Mouse (Mus musculus): Measurements from ENCODE around the gene Serpina1e. TPM values are rescaled to one million over a fixed set of nuclear protein-coding genes. Genes with fewer than 3 reads are reported as not detected.
"Not testable (repeated sequence)": the region's sequence is repeated elsewhere in the genome, so short reads cannot be mapped to it uniquely, and the experiment has no call there.

Serpina1e gene
- total RNA-seq, 1 experiment from 2014 or later = not detected

DNA sequence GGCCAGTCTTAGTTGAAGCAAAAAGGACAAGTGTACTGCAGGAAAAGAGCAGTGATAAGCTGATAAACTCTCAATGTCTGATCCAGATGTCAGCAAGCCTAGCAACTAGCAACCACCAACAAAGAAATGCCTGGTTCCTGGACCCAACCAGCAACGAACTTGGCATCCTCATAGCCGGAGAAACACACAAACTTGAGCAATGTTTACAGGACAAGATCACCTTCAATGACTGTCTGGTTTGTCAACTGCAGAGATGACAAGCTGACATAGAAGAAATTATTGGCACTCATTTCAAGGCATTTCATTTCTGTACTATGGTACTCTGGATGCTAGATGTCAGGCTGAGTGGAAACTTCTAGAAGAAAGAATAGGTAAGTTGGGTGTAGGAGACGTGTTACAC is 8.0 kb upstream of the Serpina1e start:
- ATAC-seq (replicated peaks; ENCODE audit: low read depth, poor library complexity, severe bottlenecking) = no peak

DNA sequence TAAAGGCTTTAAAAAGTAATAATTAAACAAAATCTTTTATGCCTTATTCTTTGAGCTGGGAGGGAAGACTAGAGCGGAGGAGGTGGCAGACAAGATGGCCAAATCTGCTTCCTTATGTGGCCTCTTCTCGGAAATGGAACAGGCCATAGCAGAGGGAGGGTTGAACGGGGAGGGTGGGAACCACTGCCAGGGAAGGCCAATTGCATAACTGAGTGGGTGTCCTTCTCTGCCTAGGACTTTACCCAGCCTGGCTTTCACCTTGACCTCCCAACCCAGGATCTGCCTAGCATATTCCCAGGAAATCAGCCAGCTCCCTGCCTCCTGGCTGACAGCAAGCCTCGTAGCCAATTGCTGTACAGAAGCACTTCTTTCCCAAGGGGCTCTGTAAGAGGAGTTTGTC is 4.5 kb upstream of the Serpina1e start:
- ATAC-seq (replicated peaks; ENCODE audit: low read depth, poor library complexity, severe bottlenecking) = no peak

DNA sequence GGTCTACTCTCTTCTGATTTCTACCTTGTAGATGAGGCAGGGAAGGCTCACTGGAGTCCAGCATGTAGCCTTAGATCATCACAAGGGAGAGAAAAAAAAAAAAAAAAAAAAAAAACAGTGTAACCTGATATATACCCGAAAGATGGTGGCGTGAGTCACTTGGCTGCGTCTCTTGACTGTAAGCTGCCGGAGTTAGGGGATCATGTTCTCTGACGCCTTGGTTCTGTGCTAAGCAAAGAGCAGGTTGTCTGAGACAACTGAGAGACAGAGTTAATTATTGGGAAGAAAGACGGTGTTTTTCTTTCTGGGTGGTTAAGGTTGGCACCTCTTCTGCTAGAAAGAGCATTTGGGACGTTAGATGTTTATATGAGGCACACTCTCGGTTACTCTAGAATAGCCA is 4.1 kb upstream of the Serpina1e start:
- ATAC-seq (replicated peaks; ENCODE audit: low read depth, poor library complexity, severe bottlenecking) = no peak

DNA sequence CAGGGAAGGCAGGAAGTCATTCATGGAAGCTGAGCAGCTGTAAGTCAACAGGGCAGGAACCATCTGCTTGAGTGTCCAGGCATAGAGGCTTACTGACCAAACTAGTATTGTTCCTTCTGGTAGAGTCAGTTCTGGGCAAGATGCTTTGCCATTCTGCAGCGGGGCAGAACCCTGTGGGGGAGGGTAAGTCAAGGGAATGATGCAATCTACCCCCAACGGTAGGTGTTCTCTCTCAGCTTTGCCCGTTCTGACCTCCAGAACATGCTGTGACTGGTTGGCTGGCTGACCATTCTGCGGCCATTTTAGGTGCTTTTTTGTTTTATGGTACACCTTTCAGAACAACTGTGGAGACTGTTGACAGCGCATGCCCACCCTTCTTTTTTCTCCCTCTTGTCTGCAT is 3.6 kb upstream of the Serpina1e start:
- ATAC-seq (replicated peaks; ENCODE audit: low read depth, poor library complexity, severe bottlenecking) = no peak

DNA sequence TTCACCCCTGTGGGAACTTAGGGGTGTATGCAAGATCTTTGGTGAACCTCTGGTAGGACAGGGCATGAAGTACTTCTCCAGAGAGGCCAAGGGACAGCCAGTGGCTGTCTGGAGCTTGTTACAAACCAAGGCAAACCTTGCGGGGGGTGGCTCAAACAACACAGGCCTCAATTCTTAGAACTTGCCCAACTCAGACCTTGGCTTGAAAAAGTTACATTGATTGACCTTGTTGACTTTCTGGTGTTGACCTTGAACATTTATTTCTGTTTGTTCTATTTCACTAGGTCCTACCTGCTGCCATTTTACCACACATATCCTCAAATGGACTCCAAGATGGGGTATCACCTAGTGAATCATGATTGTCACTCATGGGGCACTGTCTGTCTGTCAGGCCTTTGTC is 2.9 kb upstream of the Serpina1e start:
- no peak for ATAC-seq (replicated peaks; ENCODE audit: low read depth, poor library complexity, severe bottlenecking)

DNA sequence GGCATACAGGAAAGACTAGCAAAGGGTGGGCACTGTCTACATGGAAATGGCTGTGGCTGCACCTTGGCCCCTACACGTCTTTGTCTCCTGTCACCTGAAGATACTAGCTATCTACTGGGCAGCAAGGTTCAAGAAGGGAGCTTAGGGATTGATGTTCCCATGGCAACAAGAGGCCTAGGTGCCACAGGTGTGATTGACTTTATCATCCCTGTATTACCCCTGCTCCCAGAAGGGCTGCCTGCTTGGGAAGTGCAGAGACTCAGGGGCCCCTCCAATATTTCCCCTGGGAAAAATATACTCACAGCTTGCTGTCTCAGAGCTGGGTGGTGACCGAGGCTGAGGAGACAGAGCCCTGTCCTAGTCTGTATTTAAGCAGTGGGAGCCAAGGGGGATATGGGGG is 2.2 kb downstream of the Serpina1e start:
- ATAC-seq (replicated peaks; ENCODE audit: low read depth, poor library complexity, severe bottlenecking) = not testable (repeated sequence)

DNA sequence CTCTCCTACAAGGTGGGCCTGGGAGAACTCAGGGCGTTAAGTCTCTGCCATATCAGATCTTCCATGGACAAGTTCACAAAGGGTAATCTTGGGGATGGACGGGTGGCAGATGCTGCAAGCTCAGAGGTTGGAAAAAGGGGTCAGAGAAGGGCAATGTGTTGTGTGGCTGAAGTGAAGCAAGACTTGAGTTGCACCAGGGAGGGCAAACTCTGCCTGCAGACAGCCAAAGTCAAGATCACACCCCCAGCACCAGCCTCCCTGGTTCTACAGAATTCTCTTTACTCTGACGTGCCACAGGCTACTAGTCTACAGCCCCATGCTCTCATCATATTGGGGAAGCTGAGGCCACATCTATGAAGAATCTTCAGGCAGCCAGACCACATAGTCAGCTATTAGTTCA is 5.8 kb downstream of the Serpina1e start:
- ATAC-seq (replicated peaks; ENCODE audit: low read depth, poor library complexity, severe bottlenecking) = not testable (repeated sequence)

DNA sequence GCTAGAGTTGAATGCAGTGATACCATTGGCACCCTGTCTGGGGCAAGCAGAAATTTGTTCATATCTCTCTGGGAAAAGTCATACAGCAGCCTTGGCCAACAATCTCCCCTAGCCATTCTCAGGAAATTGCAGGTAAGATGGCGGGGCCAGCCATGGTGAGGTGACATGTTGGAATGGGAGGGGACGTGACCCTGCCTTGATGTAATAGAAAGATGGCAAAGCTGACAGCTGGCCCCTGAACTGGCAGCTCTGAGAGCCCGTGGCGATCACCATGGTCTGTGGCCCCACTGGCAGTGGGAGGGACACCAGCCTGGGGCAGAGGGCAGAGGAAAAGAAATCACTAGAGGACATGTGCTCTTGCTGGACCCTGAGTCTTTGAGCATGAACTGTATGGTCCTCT is 12.5 kb downstream of the Serpina1e start:
- no peak for ATAC-seq (replicated peaks; ENCODE audit: low read depth, poor library complexity, severe bottlenecking)

DNA sequence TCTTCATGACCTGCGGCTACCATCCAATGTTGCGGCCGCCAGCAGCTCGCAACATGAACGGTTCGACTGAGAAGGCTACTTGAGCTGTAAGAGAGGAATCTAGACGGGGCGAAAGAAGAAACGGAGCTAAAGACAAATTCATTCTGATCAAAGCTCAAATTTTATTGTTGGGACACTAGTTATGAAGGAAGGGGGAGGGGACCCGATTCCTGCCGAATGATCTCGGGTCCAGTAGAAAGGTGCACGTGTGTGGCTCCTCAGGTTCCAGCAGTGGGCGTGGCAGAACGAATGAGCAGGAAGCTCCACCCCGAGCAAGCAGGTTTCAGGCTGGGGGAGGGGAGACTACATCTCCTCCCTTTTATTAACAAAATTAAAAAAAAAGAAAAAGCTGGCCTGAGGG is 49.6 kb downstream of the Serpina1e start:
- ATAC-seq (replicated peaks; ENCODE audit: low read depth, poor library complexity, severe bottlenecking) = not testable (repeated sequence)

DNA sequence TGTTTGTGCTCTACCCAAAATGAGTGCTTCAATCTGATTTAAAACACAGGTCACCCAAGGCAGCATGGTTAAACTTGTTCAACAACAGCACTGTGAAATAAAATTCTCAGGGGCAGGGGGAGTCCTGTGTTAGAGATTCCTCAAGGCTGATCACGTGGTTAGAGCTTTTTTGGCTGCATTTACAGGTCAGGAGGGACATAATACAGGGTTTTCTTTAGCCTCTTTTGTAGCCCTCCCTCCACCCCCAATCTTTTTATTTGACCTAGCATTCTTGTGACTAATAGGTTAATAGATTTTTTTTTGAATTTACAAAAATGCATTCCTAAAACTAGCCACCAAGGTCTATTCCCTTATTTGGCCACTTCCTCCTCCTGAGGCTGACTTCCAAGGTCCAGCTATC is 51.0 kb downstream of the Serpina1e start:
- not testable (repeated sequence) for ATAC-seq (replicated peaks; ENCODE audit: low read depth, poor library complexity, severe bottlenecking)

DNA sequence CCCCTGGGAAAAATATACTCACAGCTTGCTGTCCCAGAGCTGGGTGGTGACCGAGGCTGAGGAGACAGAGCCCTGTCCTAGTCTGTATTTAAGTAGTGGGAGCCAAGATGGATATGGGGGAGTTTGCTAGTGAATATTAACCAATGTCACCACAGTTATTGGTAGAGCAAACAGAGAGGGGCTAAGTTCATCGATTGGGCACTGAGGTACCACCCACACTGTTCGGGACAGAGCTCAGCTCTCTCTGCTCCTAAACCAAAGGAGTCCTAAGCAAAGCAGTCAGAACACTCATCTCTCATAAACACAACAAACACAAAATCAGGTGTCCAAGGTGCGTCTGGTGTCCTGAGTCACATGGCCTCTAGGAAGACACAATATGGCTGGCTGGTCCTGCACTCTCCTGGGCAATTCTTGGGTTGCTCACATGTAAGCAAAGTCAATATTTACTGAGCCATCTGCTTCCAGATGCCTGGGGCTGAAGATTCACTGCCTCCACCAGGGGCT is 53.9 kb downstream of the Serpina1e start, which contains the start of gene Serpina1c:
TSS of gene Serpina1c (minus strand) at position 51 of the 504 bp plus-strand sequence.
- ATAC-seq (replicated peaks; ENCODE audit: low read depth, poor library complexity, severe bottlenecking) = not testable (repeated sequence)

DNA sequence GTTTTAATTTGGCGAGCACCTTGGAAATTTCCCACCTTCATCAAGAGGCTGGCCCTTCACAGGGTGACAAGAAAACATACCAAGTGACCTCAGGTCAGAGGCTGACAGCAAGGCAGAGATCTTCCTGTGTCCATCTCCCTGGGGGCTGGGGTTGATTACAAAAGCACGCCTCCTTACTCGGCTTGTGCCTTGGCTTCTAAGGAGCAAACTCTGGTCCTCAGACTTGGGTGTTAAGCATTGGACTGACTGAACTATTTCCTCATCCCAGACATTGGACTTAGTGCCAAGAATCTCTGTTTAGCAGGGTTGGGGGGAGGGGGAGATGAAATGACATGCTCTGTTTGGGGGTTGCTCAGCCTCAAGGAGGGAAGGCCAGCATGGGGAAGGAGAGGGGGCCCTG is 56.8 kb downstream of the Serpina1e start:
- ATAC-seq (replicated peaks; ENCODE audit: low read depth, poor library complexity, severe bottlenecking) = not testable (repeated sequence)

Other genes starting within 250 kb of the Serpina1e start
- gene Serpina1d, start 185.4 kb downstream of the Serpina1e start, total RNA-seq (2017) = not detected in 2 replicates
- not detected in 2 replicates for gene Serpina1b, start 128.6 kb downstream of the Serpina1e start, total RNA-seq (2017)
- not detected in 2 replicates for gene Serpina1a, start 95.4 kb downstream of the Serpina1e start, total RNA-seq (2017)
- gene Serpina1c, start 54.1 kb downstream of the Serpina1e start, total RNA-seq (2017) = not detected in 2 replicates
- gene Serpina11, start 31.0 kb upstream of the Serpina1e start, total RNA-seq (2017) = not detected in 2 replicates
- not detected in 2 replicates for gene Serpina9, start 54.8 kb upstream of the Serpina1e start, total RNA-seq (2017)
- gene Serpina12, start 85.5 kb upstream of the Serpina1e start, total RNA-seq (2017) = 0.05 TPM in 1 of 2 replicates, not detected in the other
- not detected in 2 replicates for gene Serpina5, start 142.1 kb upstream of the Serpina1e start, total RNA-seq (2017)
- not detected in 2 replicates for gene Serpina3a, start 153.7 kb upstream of the Serpina1e start, total RNA-seq (2017)
- 0.10 and 0.27 TPM in 2 replicates for gene Serpina3b, start 169.0 kb upstream of the Serpina1e start, total RNA-seq (2017)
- not detected in 2 replicates for gene Serpina3c, start 194.9 kb upstream of the Serpina1e start, total RNA-seq (2017)